Mouse (Mus musculus): ENCODE data around the gene Ift27. TPM values are rescaled to one million over a fixed set of nuclear protein-coding genes. Genes with fewer than 3 reads are reported as not detected.
A peak's percentile ranks its signal among the peaks of the same experiment; 100 is the strongest.

The Ift27 gene
- total RNA-seq, 2 experiments from 2014 or later: 11.3 to 12.8 TPM

- intact Hi-C loops (cut with DNase I): no loop called here
These were observed 749 bp downstream of the Ift27 start for GRCm38 (mm10) chr15:78172899-78173817.

GRCm38 (mm10) chr15:78172256-78172898, 1.5 kb downstream of the Ift27 start:
- no peak for DNase-seq
- intact Hi-C loops (cut with DNase I): no loop called here

More at GRCm38 (mm10) chr15:78172899-78173817, 749 bp downstream of the Ift27 start:
- DNase-seq: peak in 1 of 2 experiments; percentile 13

GRCm38 (mm10) chr15:78171651-78172050, 2.3 kb downstream of the Ift27 start:
- no peak for DNase-seq
- intact Hi-C loops (cut with DNase I): no loop called here

- intact Hi-C loops (cut with DNase I): no loop called here
- no peak for DNase-seq
These were observed 3.2 kb downstream of the Ift27 start for GRCm38 (mm10) chr15:78170708-78171107.

- intact Hi-C loops (cut with DNase I): no loop called here
- no peak for DNase-seq
These were observed 4.3 kb downstream of the Ift27 start for GRCm38 (mm10) chr15:78169566-78169965.

GRCm38 (mm10) chr15:78165292-78165691, 8.6 kb downstream of the Ift27 start:
- DNase-seq: no peak
- intact Hi-C loops (cut with DNase I): no loop called here

- intact Hi-C loops (cut with DNase I): no loop called here
These were observed 9.4 kb downstream of the Ift27 start for GRCm38 (mm10) chr15:78164466-78164865.

GRCm38 (mm10) chr15:78161946-78162345, 12.0 kb downstream of the Ift27 start:
- intact Hi-C loops (cut with DNase I): no loop called here
- no peak for DNase-seq

More at GRCm38 (mm10) chr15:78164466-78164865, 9.4 kb downstream of the Ift27 start:
- DNase-seq: no peak

- no peak for DNase-seq
- intact Hi-C loops (cut with DNase I): no loop called here
These were observed 15.6 kb downstream of the Ift27 start for GRCm38 (mm10) chr15:78158335-78158734.

GRCm38 (mm10) chr15:78157824-78158223, 16.1 kb downstream of the Ift27 start:
- DNase-seq: no peak
- intact Hi-C loops (cut with DNase I): no loop called here

GRCm38 (mm10) chr15:78157330-78157729, 16.6 kb downstream of the Ift27 start:
- intact Hi-C loops (cut with DNase I): no loop called here
- no peak for DNase-seq

GRCm38 (mm10) chr15:78155421-78155820, 18.5 kb downstream of the Ift27 start:
- intact Hi-C loops (cut with DNase I): no loop called here
- no peak for DNase-seq

GRCm38 (mm10) chr15:78153045-78153775, 20.7 kb downstream of the Ift27 start:
- no peak for DNase-seq
- intact Hi-C loops (cut with DNase I): no loop called here

GRCm38 (mm10) chr15:78148565-78148964, 25.3 kb downstream of the Ift27 start:
- intact Hi-C loops (cut with DNase I): no loop called here
- no peak for DNase-seq

- DNase-seq: no peak
- intact Hi-C loops (cut with DNase I): no loop called here
These were observed 33.7 kb downstream of the Ift27 start for GRCm38 (mm10) chr15:78140226-78140625.

GRCm38 (mm10) chr15:78134606-78135005, 39.3 kb downstream of the Ift27 start:
- DNase-seq: no peak
- intact Hi-C loops (cut with DNase I): no loop called here

- no peak for DNase-seq
- intact Hi-C loops (cut with DNase I): no loop called here
These were observed 40.5 kb downstream of the Ift27 start for GRCm38 (mm10) chr15:78133389-78133788.

GRCm38 (mm10) chr15:78119704-78120103, 54.2 kb downstream of the Ift27 start, which contains the start of gene Cacng2:
Gene Cacng2, minus strand, starts transcription at chr15:78120028.
- intact Hi-C loops (cut with DNase I): loop anchor here (10.0 kb wide), 1 partner anchor 185 kb away; no protein-coding TSS in a partner anchor
- peak; percentile 99 for DNase-seq

GRCm38 (mm10) chr15:78119248-78119647, 54.7 kb downstream of the Ift27 start:
- no peak for DNase-seq
- intact Hi-C loops (cut with DNase I): loop anchor here (10.0 kb wide), 1 partner anchor 184 kb away; no protein-coding TSS in a partner anchor

GRCm38 (mm10) chr15:78118275-78118995, 55.5 kb downstream of the Ift27 start:
- intact Hi-C loops (cut with DNase I): loop anchor here (10.0 kb wide), 1 partner anchor 184 kb away; no protein-coding TSS in a partner anchor
- DNase-seq: no peak
